Mouse (Mus musculus): ENCODE results near the gene Med29. TPM values are rescaled to one million over a fixed set of nuclear protein-coding genes. Genes with fewer than 3 reads are reported as not detected.

Gene Med29
- polyA plus RNA-seq, 1 experiment from 2014 or later: 46.6 TPM

DNA sequence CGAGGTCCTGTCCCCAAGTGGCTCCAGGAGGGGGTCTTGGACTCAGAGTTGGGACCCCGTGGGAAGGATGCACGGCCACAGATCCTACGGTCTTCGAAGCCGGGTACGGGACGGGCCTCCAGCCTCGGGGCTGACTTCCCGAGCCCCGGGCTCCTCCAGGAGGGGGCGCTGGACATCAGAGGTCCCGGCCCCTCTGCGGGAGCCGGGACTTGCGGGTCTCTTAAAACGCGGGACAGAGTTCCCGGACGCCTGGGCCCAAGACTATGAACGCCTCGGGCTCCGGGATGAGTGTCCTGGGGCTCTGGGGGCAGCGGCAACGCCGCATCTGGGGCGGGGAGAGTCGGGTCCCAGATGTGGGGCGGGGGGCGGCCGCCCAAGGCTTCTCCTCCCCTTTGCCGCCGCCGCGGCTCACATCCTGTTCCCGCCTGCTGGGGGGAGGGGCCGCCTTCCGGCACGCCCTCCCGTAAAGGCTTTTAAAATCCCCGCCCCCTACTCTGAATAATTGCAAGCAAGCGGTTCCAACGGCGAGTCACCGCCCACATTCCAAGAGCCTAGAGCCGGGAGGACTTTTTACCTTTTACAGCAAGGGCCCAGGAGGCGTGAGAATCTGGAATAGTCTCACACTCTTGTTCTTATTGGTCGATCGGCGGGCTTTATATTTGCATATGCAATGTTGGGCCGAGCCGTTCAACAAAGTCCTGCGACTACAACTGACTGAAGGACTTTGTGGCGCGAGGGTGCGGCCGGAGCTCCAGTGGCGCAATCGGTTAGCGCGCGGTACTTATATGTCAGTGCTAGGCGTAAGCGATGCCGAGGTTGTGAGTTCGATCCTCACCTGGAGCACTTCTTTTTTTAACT, 20.0 kb downstream of the Med29 start, which contains the start of gene Plekhg2:
TSS of gene Plekhg2 (minus strand) at position 349 of the 858 bp plus-strand sequence.
- Histone ChIP-seq H3K4me2 (peak within 1 kb of the TSS; percentile 95), H3K27ac (peak within 1 kb of the TSS; percentile 89), H3K9me3 (no peaks in the 10 kb centered on the region), H3K4me3 (peak within 1 kb of the TSS; percentile 84), H3K9ac (peak within 1 kb of the TSS; percentile 77), H3K27me3 (replicated peaks) (no peaks in the 10 kb centered on the region), H3K36me3 (replicated peaks) (no peaks in the 10 kb centered on the region), H3K4me1 (peaks cover 41% of the 10 kb centered on the region)
- under 1% methylated on average over 63 of the region's 66 CpGs for WGBS
- peak; percentile 88 for ATAC-seq (replicated peaks)

- no peaks in the 10 kb centered on the region for H3K36me3 ChIP-seq (replicated peaks)
- peak overlapping the region; percentile 84 for H3K4me3 ChIP-seq
- H3K4me2 ChIP-seq: peak overlapping the region; percentile 95
- peaks cover 41% of the 10 kb centered on the region for H3K4me1 ChIP-seq
- H3K27me3 ChIP-seq (replicated peaks): no peaks in the 10 kb centered on the region
- H3K9me3 ChIP-seq: no peaks in the 10 kb centered on the region
- peak overlapping the region; percentile 77 for H3K9ac ChIP-seq
- H3K27ac ChIP-seq: peak overlapping the region; percentile 89
- ATAC-seq (replicated peaks): 0 out of 2 replicates have a peak, but pooled peaks have one; percentile 8
- WGBS: under 1% methylated on average over 43 of the region's 43 CpGs
Observed at GRCm38 (mm10) chr7:28371514-28371989, 21.0 kb downstream of the Med29 start.

DNA sequence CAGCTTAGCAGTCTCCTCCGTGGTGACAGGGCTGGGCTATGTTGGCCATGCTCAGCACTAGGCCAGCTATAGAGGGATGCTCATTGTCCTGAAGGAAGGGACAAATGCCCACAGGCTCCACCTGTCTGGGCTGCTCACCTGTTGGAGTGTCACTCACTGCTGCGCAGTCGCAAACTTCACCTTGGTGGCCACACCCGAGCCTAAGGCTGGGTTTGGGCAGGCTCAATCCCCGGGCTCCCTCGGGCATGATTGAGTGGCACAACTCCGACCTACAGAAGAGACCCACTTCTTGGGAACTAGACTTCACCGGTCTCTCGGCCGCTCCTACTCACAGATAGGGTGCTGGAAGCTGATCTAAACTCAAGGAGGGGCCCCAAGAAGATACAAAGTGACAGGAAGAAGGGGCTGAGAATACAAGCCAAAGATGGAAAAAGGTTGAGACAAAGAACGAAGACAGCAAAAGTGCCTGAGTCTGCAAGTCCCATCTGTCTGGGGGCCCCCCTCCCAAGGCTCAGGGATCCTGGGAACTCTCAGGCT, 21.5 kb downstream of the Med29 start:
- H3K27me3 ChIP-seq (replicated peaks): no peaks in the 10 kb centered on the region
- H3K36me3 ChIP-seq (replicated peaks): no peaks in the 10 kb centered on the region
- 9% methylated on average over 11 of the region's 11 CpGs for WGBS
- H3K9ac ChIP-seq: peak overlapping the region; percentile 77
- peak overlapping the region; percentile 84 for H3K4me3 ChIP-seq
- no peak for ATAC-seq (replicated peaks)
- H3K27ac ChIP-seq: peak overlapping the region; percentile 89
- peak overlapping the region; percentile 95 for H3K4me2 ChIP-seq
- H3K9me3 ChIP-seq: no peaks in the 10 kb centered on the region
- peaks cover 36% of the 10 kb centered on the region for H3K4me1 ChIP-seq

GRCm38 (mm10) chr7:28370051-28370450, 22.5 kb downstream of the Med29 start:
- Histone ChIP-seq H3K27me3 (replicated peaks) (no peaks in the 10 kb centered on the region), H3K9ac (no peak overlapping the region), H3K27ac (no peak overlapping the region), H3K4me1 (peaks cover 27% of the 10 kb centered on the region), H3K36me3 (replicated peaks) (0 out of 2 replicates have a peak, but pooled peaks cover 2% of the 10 kb centered on the region), H3K9me3 (no peaks in the 10 kb centered on the region), H3K4me3 (no peak overlapping the region), H3K4me2 (peak overlapping the region; percentile 95)
- ATAC-seq (replicated peaks): no peak
- WGBS: 92% methylated on average over 14 of the region's 14 CpGs

DNA sequence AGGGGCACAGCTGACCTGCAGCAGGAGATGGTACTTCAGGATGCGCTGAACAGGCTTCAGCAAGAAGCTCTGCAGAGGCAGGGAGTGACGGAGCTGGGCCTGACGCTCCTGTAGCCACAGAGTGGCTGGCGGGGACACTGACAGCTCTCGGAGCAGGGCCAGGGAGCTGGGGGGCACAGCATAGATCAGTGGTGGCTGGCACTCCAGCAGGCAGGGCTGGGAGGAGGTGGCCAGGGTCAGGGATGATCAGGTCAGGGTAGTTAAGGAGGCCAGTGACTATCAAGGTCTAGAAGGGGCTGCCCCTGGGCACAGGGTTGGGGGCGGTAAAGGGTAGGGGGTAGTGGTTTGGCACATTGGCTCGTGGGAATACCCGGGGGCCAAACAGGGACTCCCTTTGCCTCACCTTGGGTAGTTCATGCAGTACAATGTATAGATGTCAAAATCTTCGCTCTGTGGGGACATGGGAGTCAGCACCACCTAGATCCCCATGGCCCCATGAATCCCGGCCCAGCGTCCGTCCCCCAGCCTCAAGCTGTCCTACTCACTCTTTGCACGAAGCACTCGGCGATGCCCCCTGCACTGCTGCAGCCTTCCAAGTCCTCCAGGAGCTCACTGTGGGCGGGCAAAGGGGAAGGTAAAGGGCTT, 24.1 kb downstream of the Med29 start:
- H3K9ac ChIP-seq: no peak overlapping the region
- no peak overlapping the region for H3K27ac ChIP-seq
- no peak overlapping the region for H3K4me3 ChIP-seq
- peaks cover 20% of the 10 kb centered on the region for H3K4me1 ChIP-seq
- no peak overlapping the region for H3K4me2 ChIP-seq
- 92% methylated on average over 16 of the region's 16 CpGs for WGBS
- ATAC-seq (replicated peaks): no peak
- no peaks in the 10 kb centered on the region for H3K27me3 ChIP-seq (replicated peaks)
- H3K9me3 ChIP-seq: no peaks in the 10 kb centered on the region
- H3K36me3 ChIP-seq (replicated peaks): 0 out of 2 replicates have a peak, but pooled peaks cover 10% of the 10 kb centered on the region

DNA sequence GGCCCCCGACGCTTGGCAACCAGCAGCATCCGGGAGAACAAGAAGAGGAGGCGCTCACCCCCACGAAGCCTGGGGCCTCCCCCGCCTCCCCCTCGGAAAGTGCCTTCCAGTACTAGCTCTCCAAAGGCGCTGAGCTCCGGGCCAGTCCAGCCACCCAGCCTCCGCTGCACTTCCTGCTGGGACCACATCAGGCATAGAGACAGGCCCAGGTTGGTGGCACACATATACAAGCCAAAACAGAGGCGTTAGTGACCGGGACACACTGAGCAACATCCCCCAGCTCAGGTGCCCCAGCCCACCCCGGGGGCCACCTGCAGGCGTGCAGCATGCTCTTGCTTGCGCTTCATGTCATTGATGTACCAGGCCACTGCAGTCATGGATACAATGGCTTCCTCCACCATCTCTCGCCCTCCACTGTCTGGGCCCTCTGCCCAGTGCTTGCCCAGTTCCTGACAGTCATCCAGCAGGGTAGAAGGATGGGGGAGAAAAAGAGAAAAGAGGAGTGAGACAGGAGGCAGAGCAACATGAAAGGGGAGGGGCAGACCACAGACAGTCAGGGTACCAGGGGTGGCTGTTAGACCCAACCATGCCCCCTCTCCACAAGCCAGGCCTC, 24.7 kb downstream of the Med29 start:
- H3K9ac ChIP-seq: no peak overlapping the region
- H3K9me3 ChIP-seq: no peaks in the 10 kb centered on the region
- no peak for ATAC-seq (replicated peaks)
- H3K4me1 ChIP-seq: peaks cover 20% of the 10 kb centered on the region
- H3K4me2 ChIP-seq: no peak overlapping the region
- 90% methylated on average over 16 of the region's 16 CpGs for WGBS
- 0 out of 2 replicates have a peak, but pooled peaks cover 10% of the 10 kb centered on the region for H3K36me3 ChIP-seq (replicated peaks)
- no peaks in the 10 kb centered on the region for H3K27me3 ChIP-seq (replicated peaks)
- no peak overlapping the region for H3K4me3 ChIP-seq
- no peak overlapping the region for H3K27ac ChIP-seq

GRCm38 (mm10) chr7:28362441-28363060, 30.0 kb downstream of the Med29 start:
- no peak overlapping the region for H3K9ac ChIP-seq
- H3K36me3 ChIP-seq (replicated peaks): peaks cover 23% of the 10 kb centered on the region; the same call in 1 of the 2 replicates
- H3K27me3 ChIP-seq (replicated peaks): no peaks in the 10 kb centered on the region
- H3K9me3 ChIP-seq: no peaks in the 10 kb centered on the region
- WGBS: 81% methylated on average over 16 of the region's 16 CpGs
- ATAC-seq (replicated peaks): no peak
- H3K27ac ChIP-seq: no peak overlapping the region
- H3K4me3 ChIP-seq: no peak overlapping the region
- H3K4me2 ChIP-seq: no peak overlapping the region
- peaks cover 14% of the 10 kb centered on the region; the same call in 1 of the 2 replicates for H3K4me1 ChIP-seq

DNA sequence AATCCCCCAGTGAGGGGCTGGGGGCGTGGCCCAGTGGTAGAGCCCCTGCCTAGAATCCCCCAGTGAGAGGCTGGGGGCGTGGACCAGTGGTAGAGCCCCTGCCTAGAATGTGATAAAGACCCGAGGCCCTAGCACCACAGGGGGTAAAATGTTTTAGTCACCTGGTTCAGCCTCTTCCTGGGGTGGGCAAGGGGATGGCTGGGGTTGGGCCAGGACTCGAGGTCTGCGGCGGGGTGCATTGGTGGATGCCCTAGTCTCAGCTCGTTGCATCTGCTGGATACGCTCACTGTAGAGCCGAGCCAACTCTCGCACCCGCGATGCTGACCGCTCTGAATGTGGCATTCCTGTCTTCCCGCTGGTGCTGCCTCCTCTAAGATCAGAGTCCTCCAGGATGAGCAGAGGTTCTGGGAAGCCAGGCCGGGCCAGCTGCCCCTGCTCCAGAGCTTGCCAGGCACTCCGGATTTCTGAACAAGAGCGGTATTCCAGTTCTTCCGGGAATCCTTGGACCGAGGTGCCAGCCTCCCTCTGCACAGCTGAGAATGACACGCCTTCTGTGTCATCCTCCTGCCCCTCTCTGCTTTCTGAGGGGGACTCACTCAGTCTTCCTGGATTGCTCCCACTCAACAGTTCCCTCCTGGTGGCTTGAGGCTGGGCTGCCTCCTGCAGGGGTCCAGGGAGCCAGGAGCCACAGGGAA, 30.7 kb downstream of the Med29 start:
- 95% methylated on average over 20 of the region's 20 CpGs for WGBS

DNA sequence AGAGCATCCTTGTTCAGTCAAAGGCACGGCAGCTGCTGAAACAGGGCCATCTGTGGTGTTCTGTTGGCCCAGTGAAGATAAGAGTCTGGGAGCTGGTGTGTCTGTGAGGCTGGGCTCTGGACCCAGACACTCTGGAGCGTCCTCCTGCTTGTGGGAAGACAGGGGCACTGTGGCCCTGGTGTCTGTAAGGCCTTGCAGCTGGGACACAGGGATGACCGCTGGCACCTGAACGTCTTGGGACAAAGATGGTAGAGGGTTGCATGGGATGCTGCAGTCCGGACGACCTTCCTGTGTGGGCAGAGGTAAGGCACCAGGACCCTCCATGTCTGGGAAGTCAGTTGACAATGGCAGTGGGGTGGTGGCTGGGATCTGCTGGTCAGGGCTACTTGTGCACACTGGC, 32.2 kb downstream of the Med29 start:
- Histone ChIP-seq H3K4me2 (no peak overlapping the region), H3K4me3 (no peak overlapping the region), H3K9me3 (no peaks in the 10 kb centered on the region), H3K4me1 (peaks cover 14% of the 10 kb centered on the region; the same call in 1 of the 2 replicates), H3K27me3 (replicated peaks) (no peaks in the 10 kb centered on the region), H3K9ac (no peak overlapping the region), H3K27ac (no peak overlapping the region), H3K36me3 (replicated peaks) (peaks cover 23% of the 10 kb centered on the region; the same call in 1 of the 2 replicates)
- no peak for ATAC-seq (replicated peaks)
- 93% methylated on average over 6 of the region's 6 CpGs for WGBS

More for the DNA sequence above, 30.7 kb downstream of the Med29 start:
- Histone ChIP-seq H3K4me1 (peaks cover 14% of the 10 kb centered on the region; the same call in 1 of the 2 replicates), H3K9ac (no peak overlapping the region), H3K4me2 (no peak overlapping the region), H3K4me3 (no peak overlapping the region), H3K27ac (no peak overlapping the region), H3K27me3 (replicated peaks) (no peaks in the 10 kb centered on the region), H3K9me3 (no peaks in the 10 kb centered on the region), H3K36me3 (replicated peaks) (peaks cover 23% of the 10 kb centered on the region; the same call in 1 of the 2 replicates)
- no peak for ATAC-seq (replicated peaks)

GRCm38 (mm10) chr7:28359854-28360253, 32.7 kb downstream of the Med29 start:
- ATAC-seq (replicated peaks): no peak
- Histone ChIP-seq H3K4me1 (peaks cover 14% of the 10 kb centered on the region; the same call in 1 of the 2 replicates), H3K9ac (no peak overlapping the region), H3K27ac (no peak overlapping the region), H3K9me3 (no peaks in the 10 kb centered on the region), H3K4me2 (no peak overlapping the region), H3K4me3 (no peak overlapping the region), H3K27me3 (replicated peaks) (no peaks in the 10 kb centered on the region), H3K36me3 (replicated peaks) (peaks cover 22% of the 10 kb centered on the region; the same call in 1 of the 2 replicates)
- 95% methylated on average over 10 of the region's 10 CpGs for WGBS

GRCm38 (mm10) chr7:28358431-28358830, 34.1 kb downstream of the Med29 start:
- peak overlapping the region; percentile 47 for H3K27ac ChIP-seq
- no peak for ATAC-seq (replicated peaks)
- H3K4me1 ChIP-seq: peaks cover 14% of the 10 kb centered on the region; the same call in 1 of the 2 replicates
- 0 out of 2 replicates have a peak overlapping the region, but pooled peaks have one; percentile 18 for H3K9ac ChIP-seq
- whole genome bisulfite sequencing: 37% methylated on average over 7 of the region's 7 CpGs
- H3K27me3 ChIP-seq (replicated peaks): no peaks in the 10 kb centered on the region
- H3K36me3 ChIP-seq (replicated peaks): peaks cover 28% of the 10 kb centered on the region
- no peak overlapping the region for H3K4me3 ChIP-seq
- H3K4me2 ChIP-seq: no peak overlapping the region
- H3K9me3 ChIP-seq: no peaks in the 10 kb centered on the region

Data from midbrain, embryonic 15.5 days (tissue).